ENCODE assay signal across 8 mouse cellular contexts in the genomic region with DNA sequence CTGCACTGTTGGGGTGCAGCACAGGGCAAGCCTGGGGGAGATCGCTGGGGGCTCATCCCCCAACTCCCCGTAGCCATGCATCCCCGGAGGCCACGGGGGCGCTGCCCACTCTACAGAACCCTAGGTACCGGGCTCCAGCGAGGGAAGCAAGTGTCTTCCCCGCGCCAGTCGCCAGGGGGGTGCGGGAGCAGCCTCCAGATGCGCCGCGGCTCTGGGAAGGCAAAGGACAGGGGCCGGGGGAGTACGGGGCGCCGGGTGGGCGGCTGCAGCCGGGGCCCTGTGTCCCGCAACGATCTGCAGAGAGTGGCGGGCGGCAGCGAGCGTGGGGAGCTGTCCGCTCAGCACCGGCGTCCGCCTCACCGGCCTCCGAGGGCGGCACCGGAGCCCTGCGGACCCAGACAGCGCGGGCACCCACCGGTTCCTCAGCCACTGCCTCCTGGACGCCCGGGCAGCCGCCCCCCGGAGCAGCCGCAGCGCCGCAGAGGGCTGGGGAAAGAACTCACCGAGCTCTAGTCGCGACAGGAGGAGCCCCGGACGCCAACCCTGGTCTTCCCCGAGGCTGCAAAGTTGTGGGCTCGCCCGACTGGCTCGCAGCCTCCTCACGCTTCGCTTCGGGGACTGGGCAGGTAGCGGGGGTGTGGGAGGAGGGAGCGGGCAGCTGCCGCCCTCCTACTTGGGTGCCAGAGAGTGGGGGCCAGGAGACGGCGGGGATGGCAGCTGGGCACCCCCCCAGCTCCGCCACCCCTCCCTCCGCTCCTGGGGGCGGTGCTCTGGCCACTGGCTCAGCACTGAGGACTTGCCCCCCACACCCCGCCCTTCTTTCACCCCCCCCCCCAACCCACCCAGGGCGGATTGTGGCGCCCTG. TPM values are rescaled to one million over a fixed set of nuclear protein-coding genes. Genes with fewer than 3 reads are reported as not detected.
DNase-seq lines count a peak whose midpoint lies in the region; ATAC-seq and TF ChIP-seq lines count a peak whose summit lies in the region.

A gene (minus strand): TSS at position 541 of the 865 bp plus-strand sequence.

- H3K4me1 ChIP-seq in lung, embryonic 14.5 days (ENCODE audit: insufficient read depth): no peaks in the 10 kb centered on the region; the same call in 1 of the 2 replicates
- peaks cover 15% of the 10 kb centered on the region for H3K4me1 ChIP-seq in embryonic facial prominence, embryonic 10.5 days
- H3K4me1 ChIP-seq in hindbrain, embryonic 11.5 days (replicated peaks; ENCODE audit: control insufficient read depth, insufficient read depth, low read length): peaks cover 6% of the 10 kb centered on the region
- H3K4me1 ChIP-seq in limb, embryonic 15.5 days: peaks cover 12% of the 10 kb centered on the region

- no peak within 1 kb of the TSS for H3K9ac ChIP-seq in lung, embryonic 14.5 days
- H3K9ac ChIP-seq in hindbrain, embryonic 11.5 days (ENCODE audit: low read depth, low read length): peak within 1 kb of the TSS; percentile 70
- H3K9ac ChIP-seq in limb, embryonic 15.5 days: no peak within 1 kb of the TSS

- H3K4me3 ChIP-seq in lung, embryonic 14.5 days (ENCODE audit: low read depth, low read length): peak within 1 kb of the TSS; percentile 17; the same call in 1 of the 2 replicates
- H3K4me3 ChIP-seq in embryonic facial prominence, embryonic 10.5 days: peak within 1 kb of the TSS; percentile 51
- peak within 1 kb of the TSS; percentile 53 for H3K4me3 ChIP-seq in hindbrain, embryonic 11.5 days (ENCODE audit: low read depth, low read length)
- peak within 1 kb of the TSS; percentile 20 for H3K4me3 ChIP-seq in limb, embryonic 15.5 days

- H3K4me2 ChIP-seq in lung, embryonic 14.5 days: peak within 1 kb of the TSS; percentile 38
- peak within 1 kb of the TSS; percentile 82 for H3K4me2 ChIP-seq in hindbrain, embryonic 11.5 days (replicated peaks; ENCODE audit: low read depth, low read length)
- peak within 1 kb of the TSS; percentile 38 for H3K4me2 ChIP-seq in limb, embryonic 15.5 days

- no peak within 1 kb of the TSS for H3K27ac ChIP-seq in lung, embryonic 14.5 days (ENCODE audit: low read depth)
- H3K27ac ChIP-seq in embryonic facial prominence, embryonic 10.5 days (replicated peaks): no peak within 1 kb of the TSS
- no peak within 1 kb of the TSS for H3K27ac ChIP-seq in hindbrain, embryonic 11.5 days (ENCODE audit: low read depth, low read length)
- H3K27ac ChIP-seq in limb, embryonic 15.5 days: no peak within 1 kb of the TSS

- TF ChIP-seq CTCF in lung, embryonic 14.5 days (IDR thresholded peaks at IDR 0.05; ENCODE audit: low read depth): peak; percentile 21; the same call in 1 of the 2 replicates

- WGBS in lung, embryonic 14.5 days: 1% methylated on average over 63 of the region's 68 CpGs
- WGBS in embryonic facial prominence, embryonic 10.5 days: 1% methylated on average over 67 of the region's 68 CpGs
- 1% methylated on average over 59 of the region's 68 CpGs for WGBS in hindbrain, embryonic 11.5 days
- under 1% methylated on average over 59 of the region's 68 CpGs for WGBS in limb, embryonic 15.5 days

- H3K27me3 ChIP-seq in lung, embryonic 14.5 days (ENCODE audit: insufficient read depth, low read length): peaks cover 48% of the 10 kb centered on the region
- H3K27me3 ChIP-seq in embryonic facial prominence, embryonic 10.5 days (replicated peaks; ENCODE audit: low read depth, poor library complexity, severe bottlenecking): peaks cover 80% of the 10 kb centered on the region
- peaks cover 41% of the 10 kb centered on the region for H3K27me3 ChIP-seq in hindbrain, embryonic 11.5 days (ENCODE audit: control insufficient read depth, insufficient read depth, low read length)
- peaks cover 73% of the 10 kb centered on the region for H3K27me3 ChIP-seq in limb, embryonic 15.5 days

- peak; percentile 79 for DNase-seq in lung, embryonic 14.5 days
- no peak for DNase-seq in lung, postnatal 36 days
- DNase-seq in adrenal gland, postnatal 36 days: peak; percentile 50 to 75
- peak; percentile 80 for DNase-seq in embryonic facial prominence, embryonic 10.5 days (ENCODE audit: low spot score)
- DNase-seq in hindbrain, embryonic 11.5 days (ENCODE audit: low spot score): peak; percentile 84
- peak; percentile 79 for DNase-seq in retina, embryonic 14.5 days (ENCODE audit: low spot score)
- no peak for DNase-seq in spleen, postnatal 36 days (ENCODE audit: low spot score in 2 of 2)

- H3K36me3 ChIP-seq in lung, embryonic 14.5 days (ENCODE audit: insufficient read depth): no peaks in the 10 kb centered on the region
- H3K36me3 ChIP-seq in embryonic facial prominence, embryonic 10.5 days (replicated peaks): no peaks in the 10 kb centered on the region
- H3K36me3 ChIP-seq in hindbrain, embryonic 11.5 days (ENCODE audit: control insufficient read depth, insufficient read depth, low read length): no peaks in the 10 kb centered on the region
- no peaks in the 10 kb centered on the region for H3K36me3 ChIP-seq in limb, embryonic 15.5 days

- ATAC-seq in lung, embryonic 14.5 days (ENCODE audit: insufficient read depth): peak; percentile 75
- ATAC-seq in hindbrain, embryonic 11.5 days (ENCODE audit: low FRiP score): peak; percentile 84
- 0 out of 2 replicates have a peak, but pooled peaks have one; percentile 42 for ATAC-seq in limb, embryonic 15.5 days (ENCODE audit: insufficient number of reproducible peaks, low FRiP score, low TSS enrichment, low read depth)

- no peaks in the 10 kb centered on the region for H3K9me3 ChIP-seq in lung, embryonic 14.5 days (ENCODE audit: low read depth, low read length)
- no peaks in the 10 kb centered on the region for H3K9me3 ChIP-seq in embryonic facial prominence, embryonic 10.5 days
- H3K9me3 ChIP-seq in hindbrain, embryonic 11.5 days (ENCODE audit: control insufficient read depth, low read length): no peaks in the 10 kb centered on the region
- H3K9me3 ChIP-seq in limb, embryonic 15.5 days: no peaks in the 10 kb centered on the region

RNA-seq across cellular contexts. Expression of the gene that starts here (rescaled TPM):
- polyA plus RNA-seq in lung, embryonic 14.5 days (2014; fragmentation: Nextera tagmentation; extraction: Ambion mirVana): 0.05 TPM in 1 of 2 replicates, not detected in the other
- under 1 TPM; 0.49 to 0.60 TPM for total RNA-seq in adrenal gland, postnatal 36 days (2021)
- 0.05 and 0.06 TPM in 2 replicates for polyA plus RNA-seq in embryonic facial prominence, embryonic 10.5 days (2016; fragmentation: Nextera tagmentation; extraction: Ambion mirVana)
- 0.82 and 0.89 TPM in 2 replicates for polyA plus RNA-seq in hindbrain, embryonic 11.5 days (2014; fragmentation: Nextera tagmentation; extraction: Ambion mirVana)
- 0.14 TPM in 1 of 2 replicates, not detected in the other for polyA plus RNA-seq in limb, embryonic 15.5 days (2015; fragmentation: Nextera tagmentation; extraction: Ambion mirVana)

Comparison
In these comparisons a context has a peak if more than half of its experiments do, and no peak if none do; other contexts are left out.
1. Peak in DNase-seq, ATAC-seq, H3K4me3 ChIP-seq and H3K4me2 ChIP-seq in lung, embryonic 14.5 days; RNA of the gene not detected or under 1 TPM.
2. Peak in DNase-seq in adrenal gland, postnatal 36 days; RNA of the gene not detected or under 1 TPM.
3. Peak in DNase-seq and H3K4me3 ChIP-seq in embryonic facial prominence, embryonic 10.5 days; RNA of the gene not detected or under 1 TPM.
4. Peak in DNase-seq, ATAC-seq, H3K4me3 ChIP-seq, H3K9ac ChIP-seq and H3K4me2 ChIP-seq in hindbrain, embryonic 11.5 days; RNA of the gene not detected or under 1 TPM.
5. Peak in ATAC-seq, H3K4me3 ChIP-seq and H3K4me2 ChIP-seq in limb, embryonic 15.5 days; RNA of the gene not detected or under 1 TPM.